Mouse (Mus musculus) cortical plate, adult 2 months (tissue): ENCODE measurements around the gene Gm156.

Experiments
- CTCF ChIP-seq: fragments of 200-500 bp; IDR thresholded peaks from 2 replicates; pipeline ENCODE4 v1.5.1; 2011; ENCODE audit warnings: mild to moderate bottlenecking, control low read depth, low read length; ENCODE audit not compliant: insufficient read depth; ENCODE audit errors: extremely low read depth
- POLR2A ChIP-seq: fragments of 200-500 bp; IDR thresholded peaks from 2 replicates; pipeline ENCODE4 v1.6.1; 2011; ENCODE audit warnings: mild to moderate bottlenecking, low read length, control low read depth; ENCODE audit not compliant: insufficient read depth; ENCODE audit errors: extremely low read depth

- TF ChIP-seq CTCF (no peak), POLR2A (no peak)
Measured at GRCm38 (mm10) chr6:129720487-129720886, 63.6 kb downstream of the Gm156 start.
